Mouse (Mus musculus) liver, embryonic 12.5 days (tissue): ENCODE measurements around the gene Tor1b. TPM values are rescaled to one million over a fixed set of nuclear protein-coding genes. Genes with fewer than 3 reads are reported as not detected.
"Not testable (repeated sequence)": the region's sequence is repeated elsewhere in the genome, so short reads cannot be mapped to it uniquely, and the experiment has no call there.

Experiments used
- ATAC-seq: fragments of 200-750 bp; cut with Nextera tagmentation; 2 replicates; pipeline ENCODE4 v1.8.0; 2017; ENCODE audit warnings: moderate number of reproducible peaks, mild to moderate bottlenecking, moderate library complexity
- H3K27ac ChIP-seq: fragments of 300-500 bp; sonication (generic); 2 replicates; pipeline ENCODE4 v1.5.1; 2016; ENCODE audit warnings: mild to moderate bottlenecking
- H3K27me3 ChIP-seq: fragments of 300-500 bp; sonication (generic); replicated peaks from 2 replicates; pipeline ENCODE4 v1.6.1; 2016; ENCODE audit warnings: mild to moderate bottlenecking, moderate library complexity
- H3K36me3 ChIP-seq: fragments of 300-500 bp; sonication (generic); 2 replicates; pipeline ENCODE4 v1.6.1; 2016; ENCODE audit warnings: mild to moderate bottlenecking, moderate library complexity
- H3K4me1 ChIP-seq: fragments of 300-500 bp; sonication (generic); 2 replicates; pipeline ENCODE4 v1.6.1; 2016
- H3K4me2 ChIP-seq: fragments of 300-500 bp; sonication (generic); 2 replicates; pipeline ENCODE4 v1.6.1; 2016; ENCODE audit warnings: mild to moderate bottlenecking, moderate library complexity
- H3K4me3 ChIP-seq: fragments of 300-500 bp; sonication (generic); 2 replicates; pipeline ENCODE4 v1.5.1; 2016; ENCODE audit warnings: mild to moderate bottlenecking, moderate library complexity
- H3K9ac ChIP-seq: fragments of 300-500 bp; sonication (generic); 2 replicates; pipeline ENCODE4 v1.6.1; 2016; ENCODE audit warnings: mild to moderate bottlenecking, moderate library complexity
- H3K9me3 ChIP-seq: fragments of 300-500 bp; sonication (generic); replicated peaks from 2 replicates; pipeline ENCODE4 v1.6.1; 2016; ENCODE audit warnings: mild to moderate bottlenecking, moderate library complexity
- WGBS: fragments of 180-500 bp; shearing (Covaris S2); methylation state at CpG from one replicate; pipeline ENCODE4 v1.1.7; 2016; ENCODE audit not compliant: insufficient replicate concordance; 5-methylcytosine and 5-hydroxymethylcytosine counted together
- polyA plus RNA-seq: library from polyadenylated mRNA; unstranded; fragments of >200 nt; fragmentation: Nextera tagmentation; extraction: Ambion mirVana; gene quantifications from 2 replicates; pipeline ENCODE4 v1.2.1, GENCODE M21; 2016

The Tor1b gene
- 21.3 and 21.8 TPM in 2 replicates for polyA plus RNA-seq

DNA sequence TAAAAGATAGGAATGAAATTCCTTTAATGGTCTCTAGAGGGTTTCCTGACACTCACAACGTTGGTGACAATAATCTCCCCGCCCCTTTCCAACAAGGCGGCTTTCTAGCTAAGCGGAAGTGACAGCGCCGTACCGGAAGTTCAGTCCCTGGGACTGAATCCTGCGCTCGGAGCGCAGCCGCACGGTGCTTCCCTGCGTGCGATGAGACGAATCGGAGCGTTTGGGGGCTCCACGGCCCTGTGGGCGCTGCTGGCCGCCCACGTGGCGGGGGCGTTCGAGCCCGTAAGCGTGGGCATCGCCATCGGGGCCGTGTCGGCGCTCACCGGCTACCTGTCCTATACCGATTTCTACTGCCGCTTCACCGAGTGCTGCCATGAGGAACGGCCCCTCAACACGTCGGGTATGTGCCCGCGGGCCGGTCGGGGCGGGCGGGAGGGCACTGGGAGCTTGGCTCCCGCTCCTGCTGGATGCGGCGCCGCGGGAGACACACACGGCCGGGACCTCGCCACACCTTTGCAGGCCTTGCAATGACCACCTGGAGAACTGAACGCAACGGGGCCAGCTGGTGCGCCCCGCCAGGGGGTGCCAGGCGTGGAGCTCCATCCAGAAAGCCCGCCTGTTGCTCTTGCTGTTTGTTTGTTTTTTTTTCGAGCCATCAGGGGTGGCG, at the start of gene Tor1b:
Tor1b (plus strand) TSS at position 136 of the 667 bp plus-strand sequence.
- peaks cover 40% of the 10 kb centered on the region for H3K36me3 ChIP-seq
- H3K9ac ChIP-seq: peak within 1 kb of the TSS; percentile 90
- under 1% methylated on average over 60 of the region's 60 CpGs for WGBS
- H3K9me3 ChIP-seq: no peaks in the 10 kb centered on the region
- ATAC-seq: peak; percentile 89
- H3K4me2 ChIP-seq: peak within 1 kb of the TSS; percentile 89
- H3K27ac ChIP-seq: peak within 1 kb of the TSS; percentile 89
- H3K4me1 ChIP-seq: peaks cover 38% of the 10 kb centered on the region
- peak within 1 kb of the TSS; percentile 91 for H3K4me3 ChIP-seq
- no peaks in the 10 kb centered on the region for H3K27me3 ChIP-seq

DNA sequence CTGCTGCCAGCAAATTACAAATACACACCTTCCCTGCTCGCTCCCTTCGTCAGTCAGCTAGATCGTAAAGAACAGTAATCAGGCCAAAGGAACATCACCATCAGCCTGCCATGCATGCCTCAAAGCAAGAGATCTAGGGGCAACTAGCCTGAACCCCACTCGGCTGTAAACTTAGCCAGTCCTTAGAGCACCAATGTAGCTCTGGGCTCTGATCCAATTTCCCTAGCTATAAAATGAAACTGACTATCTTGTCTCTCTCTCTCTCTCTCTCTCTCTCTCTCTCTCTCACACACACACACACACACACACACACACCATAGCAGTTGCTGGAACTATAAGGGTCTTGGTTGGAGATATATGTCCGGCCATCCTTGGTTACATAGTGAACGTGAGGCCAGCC, 48.5 kb upstream of the Tor1b start:
- Histone ChIP-seq H3K27me3 (peaks cover 49% of the 10 kb centered on the region), H3K9ac (no peak overlapping the region), H3K4me3 (no peak overlapping the region), H3K36me3 (no peaks in the 10 kb centered on the region), H3K4me1 (no peaks in the 10 kb centered on the region; the same call in 1 of the 2 replicates), H3K27ac (no peak overlapping the region), H3K4me2 (no peak overlapping the region), H3K9me3 (no peaks in the 10 kb centered on the region)
- ATAC-seq: no peak
- WGBS: 75% methylated on average over 6 of the region's 6 CpGs

GRCm38 (mm10) chr2:30904991-30905390, 47.8 kb upstream of the Tor1b start:
- no peak overlapping the region for H3K9ac ChIP-seq
- H3K27ac ChIP-seq: no peak overlapping the region
- H3K4me3 ChIP-seq: no peak overlapping the region
- peaks cover 49% of the 10 kb centered on the region for H3K27me3 ChIP-seq
- H3K4me2 ChIP-seq: no peak overlapping the region
- H3K4me1 ChIP-seq: no peaks in the 10 kb centered on the region; the same call in 1 of the 2 replicates
- H3K36me3 ChIP-seq: no peaks in the 10 kb centered on the region
- 75% methylated on average over 7 of the region's 7 CpGs for WGBS
- ATAC-seq: no peak
- no peaks in the 10 kb centered on the region for H3K9me3 ChIP-seq

DNA sequence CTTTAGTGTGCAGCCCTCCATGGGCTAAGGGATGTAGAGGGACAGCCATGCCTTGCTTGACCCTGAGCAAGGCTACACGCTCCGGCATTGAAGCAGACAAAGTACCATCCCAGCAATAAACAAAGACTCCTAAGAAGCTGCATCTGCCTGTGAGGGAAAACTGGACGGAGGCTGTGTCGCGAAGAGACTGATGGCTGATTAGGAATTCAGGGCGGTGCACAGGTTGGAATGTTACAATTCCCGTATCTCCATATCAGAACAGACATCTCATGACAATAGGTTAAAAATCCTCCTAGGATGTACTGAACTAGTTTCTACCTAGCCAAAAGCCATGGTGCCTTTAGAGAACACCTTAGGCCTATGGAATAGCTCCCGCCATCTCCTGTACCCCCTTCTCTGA, 46.9 kb upstream of the Tor1b start:
- 77% methylated on average over 8 of the region's 8 CpGs for WGBS

GRCm38 (mm10) chr2:30906641-30907040, 46.1 kb upstream of the Tor1b start:
- no peak overlapping the region for H3K4me3 ChIP-seq
- H3K27me3 ChIP-seq: peaks cover 38% of the 10 kb centered on the region
- H3K27ac ChIP-seq: no peak overlapping the region
- no peaks in the 10 kb centered on the region for H3K9me3 ChIP-seq
- no peaks in the 10 kb centered on the region; the same call in 1 of the 2 replicates for H3K4me1 ChIP-seq
- 58% methylated on average over 4 of the region's 4 CpGs for WGBS
- no peak overlapping the region for H3K4me2 ChIP-seq
- H3K36me3 ChIP-seq: no peaks in the 10 kb centered on the region
- no peak for ATAC-seq
- H3K9ac ChIP-seq: no peak overlapping the region

More for the DNA sequence above, 46.9 kb upstream of the Tor1b start:
- Histone ChIP-seq H3K36me3 (no peaks in the 10 kb centered on the region), H3K9me3 (no peaks in the 10 kb centered on the region), H3K4me1 (no peaks in the 10 kb centered on the region; the same call in 1 of the 2 replicates), H3K9ac (no peak overlapping the region), H3K27ac (no peak overlapping the region), H3K4me2 (no peak overlapping the region), H3K27me3 (peaks cover 46% of the 10 kb centered on the region), H3K4me3 (no peak overlapping the region)
- no peak for ATAC-seq

DNA sequence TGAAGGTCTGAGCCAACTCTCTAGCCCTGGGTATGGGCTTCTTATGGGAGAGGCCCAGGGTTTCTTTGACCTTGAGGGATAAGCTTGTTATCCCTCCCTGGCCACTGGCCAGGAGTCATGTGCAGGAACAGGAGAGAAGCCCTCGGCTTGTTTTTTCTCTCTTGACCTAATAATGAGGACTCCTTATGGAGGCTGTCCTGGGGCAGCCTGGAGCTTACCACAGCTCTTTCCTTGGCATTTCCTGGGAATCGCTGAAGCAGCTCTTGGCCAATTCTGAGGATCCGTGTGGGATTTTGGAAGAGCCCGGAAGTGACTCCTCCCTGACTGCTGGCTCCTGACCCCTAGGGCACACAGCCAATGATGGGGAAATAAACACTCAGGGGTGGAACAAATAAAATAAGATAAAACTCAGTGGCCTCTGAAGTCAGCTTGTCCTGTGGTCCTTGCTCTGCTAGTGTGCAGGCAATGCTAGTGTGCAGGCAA, 40.4 kb upstream of the Tor1b start:
- H3K4me2 ChIP-seq: no peak overlapping the region
- no peak overlapping the region for H3K9ac ChIP-seq
- no peak overlapping the region for H3K27ac ChIP-seq
- H3K4me3 ChIP-seq: no peak overlapping the region
- peaks cover 4% of the 10 kb centered on the region; the same call in 1 of the 2 replicates for H3K27me3 ChIP-seq
- 0 out of 2 replicates have a peak, but pooled peaks cover 3% of the 10 kb centered on the region for H3K4me1 ChIP-seq
- no peaks in the 10 kb centered on the region for H3K9me3 ChIP-seq
- no peaks in the 10 kb centered on the region for H3K36me3 ChIP-seq
- ATAC-seq: no peak
- 37% methylated on average over 4 of the region's 4 CpGs for WGBS

GRCm38 (mm10) chr2:30913022-30913421, 39.7 kb upstream of the Tor1b start:
- Histone ChIP-seq H3K4me2 (no peak overlapping the region), H3K27ac (no peak overlapping the region), H3K9me3 (no peaks in the 10 kb centered on the region), H3K4me1 (0 out of 2 replicates have a peak, but pooled peaks cover 3% of the 10 kb centered on the region), H3K9ac (no peak overlapping the region), H3K4me3 (no peak overlapping the region), H3K36me3 (no peaks in the 10 kb centered on the region), H3K27me3 (peaks cover 4% of the 10 kb centered on the region; the same call in 1 of the 2 replicates)
- WGBS: 65% methylated on average over 8 of the region's 8 CpGs
- ATAC-seq: no peak

DNA sequence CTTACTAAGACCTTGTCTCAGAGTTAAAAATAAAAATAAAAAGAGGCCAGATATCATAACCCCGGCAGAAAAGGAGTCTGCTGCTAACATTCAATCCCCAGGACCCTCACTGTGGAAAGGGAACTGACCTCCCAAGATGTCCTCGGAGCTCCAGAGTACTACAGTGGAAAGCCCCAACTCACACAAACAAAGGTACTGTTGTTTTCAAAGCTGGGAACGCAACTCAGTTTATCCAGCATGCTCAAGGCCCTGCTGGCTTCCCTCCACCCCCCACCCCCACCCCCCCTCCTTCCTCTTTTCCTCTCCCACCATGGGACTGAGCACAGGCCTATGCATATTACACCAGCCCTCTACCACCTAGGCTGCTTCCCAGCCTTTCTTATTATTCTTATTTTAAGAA, 37.9 kb upstream of the Tor1b start:
- H3K36me3 ChIP-seq: no peaks in the 10 kb centered on the region
- peaks cover 8% of the 10 kb centered on the region for H3K27me3 ChIP-seq

DNA sequence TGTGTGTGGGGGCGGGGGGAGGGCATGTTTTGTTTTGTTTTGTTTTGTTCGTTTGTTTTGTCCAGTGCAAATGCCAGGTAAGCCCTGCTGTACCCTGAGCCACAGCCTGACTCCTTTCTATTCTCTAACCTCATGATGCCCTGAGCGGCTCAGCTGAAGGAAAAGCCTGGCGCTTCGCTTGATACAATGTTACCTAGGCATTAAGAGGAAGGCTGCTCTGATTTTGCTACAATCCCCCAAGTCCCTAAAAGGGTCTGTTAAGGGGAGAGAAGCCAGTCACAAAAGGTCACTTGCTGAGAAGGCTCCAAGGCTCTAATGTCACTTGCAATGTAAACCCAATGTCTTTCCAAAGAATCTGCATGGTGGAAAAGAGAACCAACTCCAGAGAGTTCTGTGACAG, 37.4 kb upstream of the Tor1b start:
- Histone ChIP-seq H3K9me3 (no peaks in the 10 kb centered on the region), H3K4me1 (peaks cover 3% of the 10 kb centered on the region; the same call in 1 of the 2 replicates), H3K27me3 (peaks cover 8% of the 10 kb centered on the region), H3K4me2 (no peak overlapping the region), H3K4me3 (no peak overlapping the region), H3K9ac (no peak overlapping the region), H3K36me3 (no peaks in the 10 kb centered on the region), H3K27ac (no peak overlapping the region)
- ATAC-seq: no peak
- WGBS: 74% methylated on average over 5 of the region's 5 CpGs

More for the DNA sequence above, 37.9 kb upstream of the Tor1b start:
- Histone ChIP-seq H3K4me3 (no peak overlapping the region), H3K27ac (no peak overlapping the region), H3K4me2 (no peak overlapping the region), H3K4me1 (peaks cover 3% of the 10 kb centered on the region; the same call in 1 of the 2 replicates), H3K9me3 (no peaks in the 10 kb centered on the region), H3K9ac (no peak overlapping the region)
- ATAC-seq: no peak
- WGBS: 45% methylated on average over 3 of the region's 3 CpGs

GRCm38 (mm10) chr2:30915933-30916332, 36.8 kb upstream of the Tor1b start:
- not testable (repeated sequence) for H3K4me2 ChIP-seq, H3K4me3 ChIP-seq, H3K27me3 ChIP-seq, H3K27ac ChIP-seq, H3K36me3 ChIP-seq, H3K9me3 ChIP-seq, H3K4me1 ChIP-seq, ATAC-seq, H3K9ac ChIP-seq
- 61% methylated on average over 6 of the region's 6 CpGs for WGBS

- peaks cover 5% of the 10 kb centered on the region for H3K27me3 ChIP-seq
- H3K4me1 ChIP-seq: peaks cover 3% of the 10 kb centered on the region; the same call in 1 of the 2 replicates
- no peak overlapping the region for H3K27ac ChIP-seq
- WGBS: 80% methylated on average over 7 of the region's 7 CpGs
- ATAC-seq: no peak
- no peak overlapping the region for H3K4me2 ChIP-seq
- no peak overlapping the region for H3K4me3 ChIP-seq
- H3K36me3 ChIP-seq: no peaks in the 10 kb centered on the region
- no peaks in the 10 kb centered on the region for H3K9me3 ChIP-seq
- no peak overlapping the region for H3K9ac ChIP-seq
These were observed 35.1 kb upstream of the Tor1b start for GRCm38 (mm10) chr2:30917649-30918048.

- Histone ChIP-seq H3K9ac (no peak overlapping the region), H3K36me3 (no peaks in the 10 kb centered on the region), H3K27ac (no peak overlapping the region), H3K27me3 (peaks cover 5% of the 10 kb centered on the region), H3K4me1 (peaks cover 3% of the 10 kb centered on the region; the same call in 1 of the 2 replicates), H3K4me3 (no peak overlapping the region), H3K9me3 (no peaks in the 10 kb centered on the region), H3K4me2 (no peak overlapping the region)
- no peak for ATAC-seq
- WGBS: 44% methylated on average over 6 of the region's 6 CpGs
These were observed 34.6 kb upstream of the Tor1b start for GRCm38 (mm10) chr2:30918126-30918525.
